Mouse (Mus musculus): ENCODE measurements around the gene Ypel4. TPM values are rescaled to one million over a fixed set of nuclear protein-coding genes. Genes with fewer than 3 reads are reported as not detected.
"Not testable (repeated sequence)": the region's sequence is repeated elsewhere in the genome, so short reads cannot be mapped to it uniquely, and the experiment has no call there.

Ypel4 gene
- polyA plus RNA-seq, 1 experiment, result 0.48 TPM

- under 1% methylated on average over 39 of the region's 39 CpGs for WGBS
- peak within 1 kb of the TSS; percentile 92 for H3K27ac ChIP-seq (ENCODE audit: insufficient read depth, low read depth, low read length)
- no peaks in the 10 kb centered on the region for H3K27me3 ChIP-seq (replicated peaks; ENCODE audit: control insufficient read depth, insufficient read depth, low read length)
- DNase-seq, result peak; percentile 99
- TF ChIP-seq CTCF (conservative IDR thresholded peaks at IDR 0.05; ENCODE audit: insufficient read depth, insufficient read length, low read depth, low read length) (no peak), POLR2A (IDR thresholded peaks at IDR 0.05; ENCODE audit: low read depth, low read length) (peak; percentile 42)
- H3K36me3 ChIP-seq (ENCODE audit: control insufficient read depth, insufficient read depth, low read length), result peaks cover 3% of the 10 kb centered on the region
- H3K4me3 ChIP-seq (ENCODE audit: insufficient read depth, low read depth, low read length), result peak within 1 kb of the TSS; percentile 77
- H3K4me1 ChIP-seq (ENCODE audit: control insufficient read depth, insufficient read depth, low read length), result peaks cover 3% of the 10 kb centered on the region
These were observed 6.5 kb upstream of the Ypel4 start, which contains the start of gene Clp1 for GRCm38 (mm10) chr2:84727172-84727858. Gene Clp1, minus strand, starts transcription at chr2:84727350.

- DNase-seq; H3K4me3 ChIP-seq (ENCODE audit: insufficient read depth, low read depth, low read length); H3K27me3 ChIP-seq (replicated peaks; ENCODE audit: control insufficient read depth, insufficient read depth, low read length); H3K4me1 ChIP-seq (ENCODE audit: control insufficient read depth, insufficient read depth, low read length); H3K36me3 ChIP-seq (ENCODE audit: control insufficient read depth, insufficient read depth, low read length); H3K27ac ChIP-seq (ENCODE audit: insufficient read depth, low read depth, low read length): not testable (repeated sequence)
- 86% methylated on average over 5 of the region's 5 CpGs for WGBS
These were observed 5.7 kb upstream of the Ypel4 start for GRCm38 (mm10) chr2:84728191-84728590.

- peaks cover 3% of the 10 kb centered on the region; the same call in 1 of the 2 replicates for H3K4me1 ChIP-seq (ENCODE audit: control insufficient read depth, insufficient read depth, low read length)
These were observed 2.7 kb upstream of the Ypel4 start for GRCm38 (mm10) chr2:84731206-84731605.

GRCm38 (mm10) chr2:84732394-84732793 lies 1.5 kb upstream of the Ypel4 start:
- H3K36me3 ChIP-seq (ENCODE audit: control insufficient read depth, insufficient read depth, low read length), result no peaks in the 10 kb centered on the region
- H3K27ac ChIP-seq (ENCODE audit: insufficient read depth, low read depth, low read length), result no peak overlapping the region
- H3K4me3 ChIP-seq (ENCODE audit: insufficient read depth, low read depth, low read length), result no peak overlapping the region
- H3K4me1 ChIP-seq (ENCODE audit: control insufficient read depth, insufficient read depth, low read length), result no peaks in the 10 kb centered on the region
- no peak for DNase-seq
- 79% methylated on average over 1 of the region's 1 CpGs for WGBS
- no peak for TF ChIP-seq CTCF (conservative IDR thresholded peaks at IDR 0.05; ENCODE audit: insufficient read depth, insufficient read length, low read depth, low read length)
- no peak for TF ChIP-seq POLR2A (IDR thresholded peaks at IDR 0.05; ENCODE audit: low read depth, low read length)
- no peaks in the 10 kb centered on the region for H3K27me3 ChIP-seq (replicated peaks; ENCODE audit: control insufficient read depth, insufficient read depth, low read length)

More at GRCm38 (mm10) chr2:84731206-84731605, 2.7 kb upstream of the Ypel4 start:
- Histone ChIP-seq H3K36me3 (ENCODE audit: control insufficient read depth, insufficient read depth, low read length) (no peaks in the 10 kb centered on the region), H3K27me3 (replicated peaks; ENCODE audit: control insufficient read depth, insufficient read depth, low read length) (no peaks in the 10 kb centered on the region), H3K27ac (ENCODE audit: insufficient read depth, low read depth, low read length) (no peak overlapping the region), H3K4me3 (ENCODE audit: insufficient read depth, low read depth, low read length) (no peak overlapping the region)
- WGBS, result 57% methylated on average over 3 of the region's 3 CpGs
- TF ChIP-seq CTCF (conservative IDR thresholded peaks at IDR 0.05; ENCODE audit: insufficient read depth, insufficient read length, low read depth, low read length), result no peak
- no peak for TF ChIP-seq POLR2A (IDR thresholded peaks at IDR 0.05; ENCODE audit: low read depth, low read length)
- peak; percentile 76 for DNase-seq

GRCm38 (mm10) chr2:84734351-84734864 lies 550 bp downstream of the Ypel4 start:
- H3K36me3 ChIP-seq (ENCODE audit: control insufficient read depth, insufficient read depth, low read length), result no peaks in the 10 kb centered on the region
- H3K27me3 ChIP-seq (replicated peaks; ENCODE audit: control insufficient read depth, insufficient read depth, low read length), result no peaks in the 10 kb centered on the region
- WGBS, result 4% methylated on average over 11 of the region's 11 CpGs
- no peak for DNase-seq
- no peak overlapping the region for H3K4me3 ChIP-seq (ENCODE audit: insufficient read depth, low read depth, low read length)
- no peak for TF ChIP-seq CTCF (conservative IDR thresholded peaks at IDR 0.05; ENCODE audit: insufficient read depth, insufficient read length, low read depth, low read length)
- TF ChIP-seq POLR2A (IDR thresholded peaks at IDR 0.05; ENCODE audit: low read depth, low read length), result no peak
- no peak overlapping the region for H3K27ac ChIP-seq (ENCODE audit: insufficient read depth, low read depth, low read length)
- H3K4me1 ChIP-seq (ENCODE audit: control insufficient read depth, insufficient read depth, low read length), result no peaks in the 10 kb centered on the region

GRCm38 (mm10) chr2:84734919-84735318 lies 1.1 kb downstream of the Ypel4 start:
- H3K27me3 ChIP-seq (replicated peaks; ENCODE audit: control insufficient read depth, insufficient read depth, low read length), result no peaks in the 10 kb centered on the region
- H3K4me1 ChIP-seq (ENCODE audit: control insufficient read depth, insufficient read depth, low read length), result no peaks in the 10 kb centered on the region
- H3K27ac ChIP-seq (ENCODE audit: insufficient read depth, low read depth, low read length), result no peak overlapping the region
- TF ChIP-seq POLR2A (IDR thresholded peaks at IDR 0.05; ENCODE audit: low read depth, low read length) (no peak), CTCF (conservative IDR thresholded peaks at IDR 0.05; ENCODE audit: insufficient read depth, insufficient read length, low read depth, low read length) (no peak)
- WGBS, result 9% methylated on average over 2 of the region's 2 CpGs
- no peak overlapping the region for H3K4me3 ChIP-seq (ENCODE audit: insufficient read depth, low read depth, low read length)
- no peaks in the 10 kb centered on the region for H3K36me3 ChIP-seq (ENCODE audit: control insufficient read depth, insufficient read depth, low read length)
- DNase-seq, result no peak

- Histone ChIP-seq H3K36me3 (ENCODE audit: control insufficient read depth, insufficient read depth, low read length) (no peaks in the 10 kb centered on the region), H3K4me3 (ENCODE audit: insufficient read depth, low read depth, low read length) (no peak overlapping the region), H3K27ac (ENCODE audit: insufficient read depth, low read depth, low read length) (no peak overlapping the region), H3K4me1 (ENCODE audit: control insufficient read depth, insufficient read depth, low read length) (no peaks in the 10 kb centered on the region), H3K27me3 (replicated peaks; ENCODE audit: control insufficient read depth, insufficient read depth, low read length) (no peaks in the 10 kb centered on the region)
- no peak for TF ChIP-seq CTCF (conservative IDR thresholded peaks at IDR 0.05; ENCODE audit: insufficient read depth, insufficient read length, low read depth, low read length)
- no peak for DNase-seq
- 13% methylated on average over 7 of the region's 7 CpGs for whole genome bisulfite sequencing
These were observed 1.6 kb downstream of the Ypel4 start for GRCm38 (mm10) chr2:84735346-84735920.
